Mouse (Mus musculus): Measurements from ENCODE around the gene Trpm6.

Trpm6 gene

GRCm38 (mm10) chr19:18898238-18898637, 148.5 kb downstream of the Trpm6 start:
- DNase-seq: no peak

GRCm38 (mm10) chr19:18902041-18902693, 152.4 kb downstream of the Trpm6 start:
- DNase-seq: no peak

GRCm38 (mm10) chr19:18902694-18903067, 152.9 kb downstream of the Trpm6 start:
- DNase-seq: no peak

GRCm38 (mm10) chr19:18905511-18905910, 155.7 kb downstream of the Trpm6 start:
- DNase-seq: no peak

- no peak for DNase-seq
Measured at GRCm38 (mm10) chr19:18909641-18910040, 159.9 kb downstream of the Trpm6 start.

GRCm38 (mm10) chr19:18911755-18912340, 162.1 kb downstream of the Trpm6 start:
- no peak for DNase-seq

GRCm38 (mm10) chr19:18941391-18941790, 191.6 kb downstream of the Trpm6 start:
- no peak for DNase-seq

Measured in lung, postnatal 36 days (tissue).